Mouse (Mus musculus) heart, postnatal 0 days (tissue): ENCODE results near the gene Atxn2l.

ENCODE experiments used
- CTCF ChIP-seq: IDR thresholded peaks from 2 replicates; pipeline ENCODE4 v1.5.1; 2016; ENCODE audit warnings: antibody characterized with exemption, control low read depth, low read depth
- EP300 ChIP-seq: IDR thresholded peaks from 2 replicates; pipeline ENCODE4 v1.6.1; 2016; ENCODE audit warnings: antibody characterized with exemption, low read depth

- TF ChIP-seq CTCF: no peak
- no peak for TF ChIP-seq EP300
These were observed 42.4 kb downstream of the Atxn2l start for GRCm38 (mm10) chr7:126460623-126461399.
